15 mouse cellular contexts compared by ENCODE assay signal in genomic region chr11:114194055-114194706, GRCm38 (mm10).
DNase-seq lines count a peak whose midpoint lies in the region; ATAC-seq and TF ChIP-seq lines count a peak whose summit lies in the region.
"Had no signal": no experiment of that assay in that cellular context is flagged by ENCODE, and none has a peak within 500 bp of the region (broad histone marks: within the 10 kb centered on the region; RNA-seq: fewer than 3 reads in every experiment).

No protein-coding gene starts in this region.

- no peak overlapping the region for H3K27ac ChIP-seq in hindbrain, postnatal 0 days
- no peak overlapping the region for H3K27ac ChIP-seq in hindbrain, embryonic 14.5 days
- H3K27ac ChIP-seq in spleen, adult 2 months (ENCODE audit: insufficient read depth, low read length), result no peak overlapping the region
- no peak overlapping the region for H3K27ac ChIP-seq in stomach, embryonic 15.5 days
- H3K27ac ChIP-seq: embryonic facial prominence, embryonic 15.5 days; left cerebral cortex, adult 2 months; liver, embryonic 14.5 days; neural tube, embryonic 13.5 days had no signal

- H3K4me1 ChIP-seq in hindbrain, postnatal 0 days (ENCODE audit: insufficient read depth, low read length), result peaks cover 11% of the 10 kb centered on the region
- peaks cover 17% of the 10 kb centered on the region for H3K4me1 ChIP-seq in hindbrain, embryonic 14.5 days (replicated peaks; ENCODE audit: control insufficient read depth, insufficient read depth, low read length)
- peaks cover 6% of the 10 kb centered on the region; the same call in 1 of the 2 replicates for H3K4me1 ChIP-seq in spleen, adult 2 months (ENCODE audit: control insufficient read depth, insufficient read depth, insufficient read length)
- H3K4me1 ChIP-seq in stomach, embryonic 15.5 days, result peaks cover 7% of the 10 kb centered on the region

- no peaks in the 10 kb centered on the region for H3K36me3 ChIP-seq in hindbrain, postnatal 0 days (ENCODE audit: insufficient read depth, low read length)
- no peaks in the 10 kb centered on the region for H3K36me3 ChIP-seq in hindbrain, embryonic 14.5 days (replicated peaks; ENCODE audit: control insufficient read depth, insufficient read depth)
- no peaks in the 10 kb centered on the region for H3K36me3 ChIP-seq in spleen, adult 2 months (ENCODE audit: control insufficient read depth, insufficient read depth, low read length)
- H3K36me3 ChIP-seq in stomach, embryonic 15.5 days, result no peaks in the 10 kb centered on the region
- H3K36me3 ChIP-seq: embryonic facial prominence, embryonic 15.5 days; neural tube, embryonic 13.5 days had no signal

- H3K9me3 ChIP-seq in hindbrain, postnatal 0 days (ENCODE audit: low read length), result no peaks in the 10 kb centered on the region
- no peaks in the 10 kb centered on the region for H3K9me3 ChIP-seq in hindbrain, embryonic 14.5 days (ENCODE audit: control insufficient read depth, low read length)
- no peaks in the 10 kb centered on the region for H3K9me3 ChIP-seq in stomach, embryonic 15.5 days

- no peaks in the 10 kb centered on the region for H3K27me3 ChIP-seq in hindbrain, postnatal 0 days (ENCODE audit: insufficient read depth, low read length)
- no peaks in the 10 kb centered on the region for H3K27me3 ChIP-seq in hindbrain, embryonic 14.5 days (ENCODE audit: control insufficient read depth, insufficient read depth, low read length)
- no peaks in the 10 kb centered on the region for H3K27me3 ChIP-seq in spleen, adult 2 months (ENCODE audit: control insufficient read depth, insufficient read depth, low read length)
- no peaks in the 10 kb centered on the region for H3K27me3 ChIP-seq in stomach, embryonic 15.5 days (replicated peaks)
- H3K27me3 ChIP-seq: embryonic facial prominence, embryonic 15.5 days; neural tube, embryonic 13.5 days had no signal

- no peak overlapping the region for H3K4me3 ChIP-seq in hindbrain, postnatal 0 days (ENCODE audit: low read length)
- H3K4me3 ChIP-seq in hindbrain, embryonic 14.5 days (replicated peaks; ENCODE audit: low read length), result no peak overlapping the region
- H3K4me3 ChIP-seq in spleen, adult 2 months (ENCODE audit: extremely low read depth, insufficient read depth, insufficient read length), result no peak overlapping the region
- H3K4me3 ChIP-seq in stomach, embryonic 15.5 days (replicated peaks), result no peak overlapping the region
- H3K4me3 ChIP-seq: embryonic facial prominence, embryonic 15.5 days; left cerebral cortex, adult 2 months; megakaryocyte, embryonic 14.5 days; neural tube, embryonic 13.5 days had no signal

- no peak overlapping the region for H3K9ac ChIP-seq in hindbrain, postnatal 0 days (replicated peaks; ENCODE audit: low read length)
- H3K9ac ChIP-seq in hindbrain, embryonic 14.5 days, result no peak overlapping the region
- H3K9ac ChIP-seq in stomach, embryonic 15.5 days, result no peak overlapping the region
- H3K9ac ChIP-seq: embryonic facial prominence, embryonic 15.5 days; liver, embryonic 14.5 days; neural tube, embryonic 13.5 days had no signal

- H3K4me2 ChIP-seq in hindbrain, postnatal 0 days (ENCODE audit: low read depth, low read length), result no peak overlapping the region
- H3K4me2 ChIP-seq in hindbrain, embryonic 14.5 days (replicated peaks), result no peak overlapping the region
- 0 out of 2 replicates have a peak overlapping the region, but pooled peaks have one; percentile 10 for H3K4me2 ChIP-seq in stomach, embryonic 15.5 days
- H3K4me2 ChIP-seq: embryonic facial prominence, embryonic 15.5 days; neural tube, embryonic 13.5 days had no signal

- peak; percentile 18; the same call in 1 of the 2 replicates for TF ChIP-seq CTCF in hindbrain, postnatal 0 days (IDR thresholded peaks at IDR 0.05; ENCODE audit: low read depth)
- TF ChIP-seq CTCF in spleen, adult 2 months (IDR thresholded peaks at IDR 0.05; ENCODE audit: extremely low read depth, insufficient read depth, insufficient read length, insufficient replicate concordance), result no peak

- no peak for DNase-seq in hindbrain, postnatal 0 days (ENCODE audit: low spot score)
- no peak for DNase-seq in hindbrain, embryonic 14.5 days (ENCODE audit: low spot score)
- DNase-seq in spleen, adult 2 months (ENCODE audit: low read depth in 1 of 2, low spot score in 2 of 2), result peak; percentile 59 to 76
- DNase-seq in spleen, adult 12 weeks (ENCODE audit: low spot score), result no peak
- no peak for DNase-seq in frontal cortex, postnatal 36 days (ENCODE audit: low spot score in 2 of 2)
- DNase-seq: cerebellum, adult 18-20 months; kidney, postnatal 36 days had no signal

- WGBS in hindbrain, postnatal 0 days, result 57% methylated on average over 16 of the region's 16 CpGs
- WGBS in hindbrain, embryonic 14.5 days, result 51% methylated on average over 16 of the region's 16 CpGs
- WGBS in spleen, adult 2 months, result 52% methylated on average over 16 of the region's 16 CpGs
- WGBS in stomach, embryonic 15.5 days, result 48% methylated on average over 16 of the region's 16 CpGs

- no peak for ATAC-seq in hindbrain, postnatal 0 days
- no peak for ATAC-seq in hindbrain, embryonic 14.5 days (ENCODE audit: low FRiP score)
- ATAC-seq in common myeloid progenitor, adult 5-6 weeks (replicated peaks; ENCODE audit: low read depth, poor library complexity, severe bottlenecking), result peak; percentile 75
- no peak for ATAC-seq in stomach, embryonic 15.5 days (ENCODE audit: insufficient read depth, low FRiP score, low read depth)
- no peak for ATAC-seq in frontal cortex, adult (ENCODE audit: low TSS enrichment)

- TF ChIP-seq POLR2A in spleen, adult 2 months (IDR thresholded peaks at IDR 0.05; ENCODE audit: low read depth, low read length), result no peak

Comparison
In these comparisons a context has a peak if more than half of its experiments do, and no peak if none do; other contexts are left out.
1. DNase-seq: peak in spleen, adult 2 months (2 of 2); none in hindbrain, postnatal 0 days (single experiment), hindbrain, embryonic 14.5 days (single experiment), spleen, adult 12 weeks (single experiment) and frontal cortex, postnatal 36 days (0 of 2).